In genomic region chr12:27537017-27537416, GRCm38 (mm10) we compare ENCODE assay signal across 10 mouse cellular contexts.
DNase-seq lines count a peak whose midpoint lies in the region; ATAC-seq and TF ChIP-seq lines count a peak whose summit lies in the region.
"Had no signal": no experiment of that assay in that cellular context is flagged by ENCODE, and none has a peak within 500 bp of the region (broad histone marks: within the 10 kb centered on the region; RNA-seq: fewer than 3 reads in every experiment).

No protein-coding gene starts in this region.

- TF ChIP-seq CTCF in lung, embryonic 14.5 days (IDR thresholded peaks at IDR 0.05; ENCODE audit: low read depth): no peak

- ATAC-seq in forebrain, embryonic 13.5 days: no peak
- ATAC-seq in lung, embryonic 14.5 days (ENCODE audit: insufficient read depth): no peak
- ATAC-seq in hindbrain, embryonic 14.5 days (ENCODE audit: low FRiP score): no peak

- TF ChIP-seq POLR2A in myocyte (IDR thresholded peaks at IDR 0.05; ENCODE audit: insufficient read length, low read depth): no peak

- no peak overlapping the region for H3K4me2 ChIP-seq in forebrain, embryonic 13.5 days
- peak overlapping the region; percentile 43 for H3K4me2 ChIP-seq in lung, embryonic 14.5 days
- peak overlapping the region; percentile 33 for H3K4me2 ChIP-seq in hindbrain, embryonic 14.5 days (replicated peaks)
- H3K4me2 ChIP-seq in myocyte (ENCODE audit: low read depth): peak overlapping the region; percentile 73
- H3K4me2 ChIP-seq: forebrain, embryonic 12.5 days had no signal

- H3K4me1 ChIP-seq in forebrain, embryonic 13.5 days: peaks cover 13% of the 10 kb centered on the region
- H3K4me1 ChIP-seq in forebrain, embryonic 10.5 days: peaks cover 12% of the 10 kb centered on the region
- H3K4me1 ChIP-seq in lung, embryonic 14.5 days (ENCODE audit: insufficient read depth): 0 out of 2 replicates have a peak, but pooled peaks cover 5% of the 10 kb centered on the region
- H3K4me1 ChIP-seq in hindbrain, embryonic 14.5 days (replicated peaks; ENCODE audit: control insufficient read depth, insufficient read depth, low read length): peaks cover 19% of the 10 kb centered on the region

- H3K27me3 ChIP-seq in forebrain, embryonic 13.5 days: no peaks in the 10 kb centered on the region
- no peaks in the 10 kb centered on the region for H3K27me3 ChIP-seq in forebrain, embryonic 10.5 days (ENCODE audit: poor library complexity, severe bottlenecking)
- H3K27me3 ChIP-seq in lung, embryonic 14.5 days (ENCODE audit: insufficient read depth, low read length): no peaks in the 10 kb centered on the region
- H3K27me3 ChIP-seq in hindbrain, embryonic 14.5 days (ENCODE audit: control insufficient read depth, insufficient read depth, low read length): no peaks in the 10 kb centered on the region
- no peaks in the 10 kb centered on the region for H3K27me3 ChIP-seq in myocyte (ENCODE audit: control insufficient read depth, insufficient read depth, insufficient read length)
- H3K27me3 ChIP-seq: forebrain, embryonic 12.5 days had no signal

- peak overlapping the region; percentile 31; the same call in 1 of the 2 replicates for H3K27ac ChIP-seq in forebrain, embryonic 13.5 days
- no peak overlapping the region for H3K27ac ChIP-seq in forebrain, embryonic 10.5 days
- H3K27ac ChIP-seq in lung, embryonic 14.5 days (ENCODE audit: low read depth): no peak overlapping the region
- H3K27ac ChIP-seq in hindbrain, embryonic 14.5 days: peak overlapping the region; percentile 78
- H3K27ac ChIP-seq: forebrain, embryonic 12.5 days had no signal

- no peak overlapping the region for H3K4me3 ChIP-seq in forebrain, embryonic 13.5 days
- no peak overlapping the region for H3K4me3 ChIP-seq in forebrain, embryonic 10.5 days
- no peak overlapping the region for H3K4me3 ChIP-seq in lung, embryonic 14.5 days (ENCODE audit: low read depth, low read length)
- no peak overlapping the region for H3K4me3 ChIP-seq in hindbrain, embryonic 14.5 days (replicated peaks; ENCODE audit: low read length)
- no peak overlapping the region for H3K4me3 ChIP-seq in myocyte
- H3K4me3 ChIP-seq: forebrain, embryonic 12.5 days had no signal

- whole genome bisulfite sequencing in forebrain, embryonic 13.5 days: 69% methylated on average over 9 of the region's 9 CpGs
- WGBS in forebrain, embryonic 10.5 days: 85% methylated on average over 9 of the region's 9 CpGs
- WGBS in lung, embryonic 14.5 days: 31% methylated on average over 9 of the region's 9 CpGs
- 29% methylated on average over 9 of the region's 9 CpGs for WGBS in hindbrain, embryonic 14.5 days

- H3K79me2 ChIP-seq in myocyte (ENCODE audit: control insufficient read depth, insufficient read depth): no peaks in the 10 kb centered on the region

- no peak for DNase-seq in forebrain, embryonic 10.5 days (ENCODE audit: extremely low spot score, low spot score)
- DNase-seq in lung, embryonic 14.5 days: peak; percentile 36
- DNase-seq in lung, postnatal 36 days: no peak
- peak; percentile 63 for DNase-seq in hindbrain, embryonic 14.5 days (ENCODE audit: low spot score)
- no peak for DNase-seq in adipocyte (ENCODE audit: low spot score)
- DNase-seq in thymus, postnatal 10 days (ENCODE audit: low spot score in 2 of 2): no peak
- DNase-seq: B cell, adult 2 months had no signal

- no peak overlapping the region for H3K9ac ChIP-seq in forebrain, embryonic 13.5 days
- no peak overlapping the region for H3K9ac ChIP-seq in lung, embryonic 14.5 days
- H3K9ac ChIP-seq in hindbrain, embryonic 14.5 days: no peak overlapping the region
- H3K9ac ChIP-seq: forebrain, embryonic 12.5 days had no signal

- no peaks in the 10 kb centered on the region for H3K36me3 ChIP-seq in forebrain, embryonic 13.5 days (ENCODE audit: poor library complexity, severe bottlenecking)
- no peaks in the 10 kb centered on the region for H3K36me3 ChIP-seq in forebrain, embryonic 10.5 days (replicated peaks)
- no peaks in the 10 kb centered on the region for H3K36me3 ChIP-seq in lung, embryonic 14.5 days (ENCODE audit: insufficient read depth)
- no peaks in the 10 kb centered on the region for H3K36me3 ChIP-seq in hindbrain, embryonic 14.5 days (replicated peaks; ENCODE audit: control insufficient read depth, insufficient read depth)
- H3K36me3 ChIP-seq in myocyte (ENCODE audit: control insufficient read depth, insufficient read depth): no peaks in the 10 kb centered on the region
- H3K36me3 ChIP-seq: forebrain, embryonic 12.5 days had no signal

- H3K9me3 ChIP-seq in forebrain, embryonic 13.5 days (replicated peaks): no peaks in the 10 kb centered on the region; the same call in 1 of the 2 replicates
- H3K9me3 ChIP-seq in forebrain, embryonic 10.5 days: 0 out of 2 replicates have a peak, but pooled peaks cover 4% of the 10 kb centered on the region
- H3K9me3 ChIP-seq in lung, embryonic 14.5 days (ENCODE audit: low read depth, low read length): no peaks in the 10 kb centered on the region
- peaks cover 3% of the 10 kb centered on the region; the same call in 1 of the 2 replicates for H3K9me3 ChIP-seq in hindbrain, embryonic 14.5 days (ENCODE audit: control insufficient read depth, low read length)

- no peak overlapping the region for H3ac ChIP-seq in myocyte (ENCODE audit: control insufficient read depth, insufficient read length)

TF ChIP-seq in myocyte, 11 proteins besides CTCF, POLR2A, EP300 and RAD21:
- TF ChIP-seq MYOG (IDR thresholded peaks at IDR 0.05; ENCODE audit: control insufficient read depth in 1 of 3, insufficient read depth in 1 of 3, insufficient read length in 2 of 3, low read depth in 2 of 3): no peak
- no peak for TF ChIP-seq CEBPB (IDR thresholded peaks at IDR 0.05; ENCODE audit: insufficient read depth, poor library complexity, severe bottlenecking)
- no peak for TF ChIP-seq REST (IDR thresholded peaks at IDR 0.05; ENCODE audit: insufficient read depth, insufficient read length)
- no peak for TF ChIP-seq TCF12 (IDR thresholded peaks at IDR 0.05; ENCODE audit: insufficient read depth, poor library complexity, severe bottlenecking)

Comparison
In these comparisons a context has a peak if more than half of its experiments do, and no peak if none do; other contexts are left out.
1. H3K27ac ChIP-seq: peak in forebrain, embryonic 13.5 days (single experiment) and hindbrain, embryonic 14.5 days (single experiment); none in forebrain, embryonic 10.5 days (single experiment) and lung, embryonic 14.5 days (single experiment).
2. DNase-seq: peak in lung, embryonic 14.5 days (single experiment) and hindbrain, embryonic 14.5 days (single experiment); none in forebrain, embryonic 10.5 days (single experiment), lung, postnatal 36 days (single experiment), adipocyte (single experiment) and thymus, postnatal 10 days (0 of 2).